Mouse (Mus musculus): ENCODE measurements around the gene Stk11ip. TPM values are rescaled to one million over a fixed set of nuclear protein-coding genes. Genes with fewer than 3 reads are reported as not detected.
A peak's percentile ranks its signal among the peaks of the same experiment; 100 is the strongest.

Gene Stk11ip
- total RNA-seq, 1 experiment from 2014 or later: 21.6 TPM

GRCm38 (mm10) chr1:75499441-75499840 is 21.9 kb upstream of the Stk11ip start:
- no peak for ATAC-seq (replicated peaks in 1 of 2; ENCODE audit: insufficient read depth in 1 of 2, low FRiP score in 2 of 2, low TSS enrichment in 1 of 2, low read depth in 1 of 2, poor library complexity in 2 of 2, severe bottlenecking in 2 of 2)

GRCm38 (mm10) chr1:75501905-75502304 is 19.4 kb upstream of the Stk11ip start:
- ATAC-seq (replicated peaks in 1 of 2; ENCODE audit: insufficient read depth in 1 of 2, low FRiP score in 2 of 2, low TSS enrichment in 1 of 2, low read depth in 1 of 2, poor library complexity in 2 of 2, severe bottlenecking in 2 of 2): no peak

GRCm38 (mm10) chr1:75502945-75503650 is 18.2 kb upstream of the Stk11ip start:
- no peak for ATAC-seq (replicated peaks in 1 of 2; ENCODE audit: insufficient read depth in 1 of 2, low FRiP score in 2 of 2, low TSS enrichment in 1 of 2, low read depth in 1 of 2, poor library complexity in 2 of 2, severe bottlenecking in 2 of 2)

- ATAC-seq (replicated peaks in 1 of 2; ENCODE audit: insufficient read depth in 1 of 2, low FRiP score in 2 of 2, low TSS enrichment in 1 of 2, low read depth in 1 of 2, poor library complexity in 2 of 2, severe bottlenecking in 2 of 2): no peak
These were observed 17.7 kb upstream of the Stk11ip start for GRCm38 (mm10) chr1:75503651-75503980.

- ATAC-seq (replicated peaks in 1 of 2; ENCODE audit: insufficient read depth in 1 of 2, low FRiP score in 2 of 2, low TSS enrichment in 1 of 2, low read depth in 1 of 2, poor library complexity in 2 of 2, severe bottlenecking in 2 of 2): no peak
These were observed 16.9 kb upstream of the Stk11ip start for GRCm38 (mm10) chr1:75504256-75505045.

GRCm38 (mm10) chr1:75505159-75505955 is 16.0 kb upstream of the Stk11ip start:
- peak in 1 of 2 experiments; percentile 16; a peak in 2 of 4 replicates for ATAC-seq (replicated peaks in 1 of 2; ENCODE audit: insufficient read depth in 1 of 2, low FRiP score in 2 of 2, low TSS enrichment in 1 of 2, low read depth in 1 of 2, poor library complexity in 2 of 2, severe bottlenecking in 2 of 2)

- 0 out of 4 replicates have a peak, but pooled peaks have one; percentile 7 to 13 for ATAC-seq (replicated peaks in 1 of 2; ENCODE audit: insufficient read depth in 1 of 2, low FRiP score in 2 of 2, low TSS enrichment in 1 of 2, low read depth in 1 of 2, poor library complexity in 2 of 2, severe bottlenecking in 2 of 2)
These were observed 15.1 kb upstream of the Stk11ip start, which contains the start of gene Obsl1 for GRCm38 (mm10) chr1:75505956-75506831. TSS of gene Obsl1 (minus strand) at chr1:75506452.

- no peak for ATAC-seq (replicated peaks in 1 of 2; ENCODE audit: insufficient read depth in 1 of 2, low FRiP score in 2 of 2, low TSS enrichment in 1 of 2, low read depth in 1 of 2, poor library complexity in 2 of 2, severe bottlenecking in 2 of 2)
These were observed 14.3 kb upstream of the Stk11ip start, which contains the start of gene Inha for GRCm38 (mm10) chr1:75507006-75507405. TSS of gene Inha (plus strand) at chr1:75507077.

GRCm38 (mm10) chr1:75509586-75509985 is 11.7 kb upstream of the Stk11ip start:
- no peak for ATAC-seq (replicated peaks in 1 of 2; ENCODE audit: insufficient read depth in 1 of 2, low FRiP score in 2 of 2, low TSS enrichment in 1 of 2, low read depth in 1 of 2, poor library complexity in 2 of 2, severe bottlenecking in 2 of 2)

- no peak for ATAC-seq (replicated peaks in 1 of 2; ENCODE audit: insufficient read depth in 1 of 2, low FRiP score in 2 of 2, low TSS enrichment in 1 of 2, low read depth in 1 of 2, poor library complexity in 2 of 2, severe bottlenecking in 2 of 2)
These were observed 11.2 kb upstream of the Stk11ip start for GRCm38 (mm10) chr1:75510154-75510553.

GRCm38 (mm10) chr1:75511437-75512210 is 9.7 kb upstream of the Stk11ip start:
- no peak for ATAC-seq (replicated peaks in 1 of 2; ENCODE audit: insufficient read depth in 1 of 2, low FRiP score in 2 of 2, low TSS enrichment in 1 of 2, low read depth in 1 of 2, poor library complexity in 2 of 2, severe bottlenecking in 2 of 2)

- ATAC-seq (replicated peaks in 1 of 2; ENCODE audit: insufficient read depth in 1 of 2, low FRiP score in 2 of 2, low TSS enrichment in 1 of 2, low read depth in 1 of 2, poor library complexity in 2 of 2, severe bottlenecking in 2 of 2): no peak
These were observed 8.8 kb upstream of the Stk11ip start for GRCm38 (mm10) chr1:75512550-75512949.

GRCm38 (mm10) chr1:75516703-75517380 is 4.5 kb upstream of the Stk11ip start:
- no peak for ATAC-seq (replicated peaks in 1 of 2; ENCODE audit: insufficient read depth in 1 of 2, low FRiP score in 2 of 2, low TSS enrichment in 1 of 2, low read depth in 1 of 2, poor library complexity in 2 of 2, severe bottlenecking in 2 of 2)

GRCm38 (mm10) chr1:75517984-75518383 is 3.3 kb upstream of the Stk11ip start:
- no peak for ATAC-seq (replicated peaks in 1 of 2; ENCODE audit: insufficient read depth in 1 of 2, low FRiP score in 2 of 2, low TSS enrichment in 1 of 2, low read depth in 1 of 2, poor library complexity in 2 of 2, severe bottlenecking in 2 of 2)

GRCm38 (mm10) chr1:75518427-75518826 is 2.9 kb upstream of the Stk11ip start:
- no peak for ATAC-seq (replicated peaks in 1 of 2; ENCODE audit: insufficient read depth in 1 of 2, low FRiP score in 2 of 2, low TSS enrichment in 1 of 2, low read depth in 1 of 2, poor library complexity in 2 of 2, severe bottlenecking in 2 of 2)

GRCm38 (mm10) chr1:75519576-75519975 is 1.8 kb upstream of the Stk11ip start:
- no peak for ATAC-seq (replicated peaks in 1 of 2; ENCODE audit: insufficient read depth in 1 of 2, low FRiP score in 2 of 2, low TSS enrichment in 1 of 2, low read depth in 1 of 2, poor library complexity in 2 of 2, severe bottlenecking in 2 of 2)

Measured in hematopoietic stem cell, adult 5-6 weeks (primary cell).